Mouse (Mus musculus): ENCODE measurements around the gene Gm47955. TPM values are rescaled to one million over a fixed set of nuclear protein-coding genes. Genes with fewer than 3 reads are reported as not detected.
"Not testable (repeated sequence)": the region's sequence is repeated elsewhere in the genome, so short reads cannot be mapped to it uniquely, and the experiment has no call there.

Gm47955 gene
- polyA plus RNA-seq (2016; fragmentation: Nextera tagmentation; extraction: Ambion mirVana) = not detected in 2 replicates

- no peaks in the 10 kb centered on the region for H3K4me1 ChIP-seq (replicated peaks)
- 0 out of 2 replicates have a peak, but pooled peaks cover 6% of the 10 kb centered on the region for H3K9me3 ChIP-seq (replicated peaks)
- H3K9ac ChIP-seq = no peak within 1 kb of the TSS
- H3K27me3 ChIP-seq (replicated peaks) = no peaks in the 10 kb centered on the region
- no peaks in the 10 kb centered on the region for H3K36me3 ChIP-seq
- no peak within 1 kb of the TSS for H3K4me3 ChIP-seq
- WGBS = 85% methylated on average over 11 of the region's 11 CpGs
- no peak within 1 kb of the TSS for H3K4me2 ChIP-seq
- ATAC-seq (ENCODE audit: insufficient number of reproducible peaks, low FRiP score) = no peak
- H3K27ac ChIP-seq (ENCODE audit: poor library complexity, severe bottlenecking) = no peak within 1 kb of the TSS
These were observed at the start of gene Gm47955 for GRCm38 (mm10) chr1:82959870-82960385. Gm47955 (plus strand) TSS chr1:82960286.

GRCm38 (mm10) chr1:82913025-82913424 is 47.1 kb upstream of the Gm47955 start, which contains the start of gene A030005L19Rik:
A030005L19Rik (plus strand) TSS chr1:82913325.
- WGBS = 86% methylated on average over 3 of the region's 3 CpGs

GRCm38 (mm10) chr1:82913434-82913833 is 46.7 kb upstream of the Gm47955 start:
- not testable (repeated sequence) for H3K4me1 ChIP-seq (replicated peaks); H3K36me3 ChIP-seq; H3K9me3 ChIP-seq (replicated peaks); H3K4me3 ChIP-seq; H3K4me2 ChIP-seq; H3K27ac ChIP-seq (ENCODE audit: poor library complexity, severe bottlenecking); ATAC-seq (ENCODE audit: insufficient number of reproducible peaks, low FRiP score); H3K9ac ChIP-seq; H3K27me3 ChIP-seq (replicated peaks)
- WGBS = 96% methylated on average over 5 of the region's 5 CpGs

More at GRCm38 (mm10) chr1:82913025-82913424, 47.1 kb upstream of the Gm47955 start, which contains the start of gene A030005L19Rik:
- no peak for ATAC-seq (ENCODE audit: insufficient number of reproducible peaks, low FRiP score)
- no peak within 1 kb of the TSS for H3K4me2 ChIP-seq
- H3K4me1 ChIP-seq (replicated peaks) = peaks cover 4% of the 10 kb centered on the region; the same call in 1 of the 2 replicates
- no peaks in the 10 kb centered on the region for H3K27me3 ChIP-seq (replicated peaks)
- no peak within 1 kb of the TSS for H3K4me3 ChIP-seq
- no peak within 1 kb of the TSS for H3K9ac ChIP-seq
- H3K36me3 ChIP-seq = peaks cover 3% of the 10 kb centered on the region; the same call in 1 of the 2 replicates
- no peaks in the 10 kb centered on the region for H3K9me3 ChIP-seq (replicated peaks)
- H3K27ac ChIP-seq (ENCODE audit: poor library complexity, severe bottlenecking) = no peak within 1 kb of the TSS

- Histone ChIP-seq H3K27ac (ENCODE audit: poor library complexity, severe bottlenecking) (no peak within 1 kb of the TSS), H3K27me3 (replicated peaks) (no peaks in the 10 kb centered on the region), H3K36me3 (no peaks in the 10 kb centered on the region), H3K4me3 (no peak within 1 kb of the TSS), H3K9me3 (replicated peaks) (no peaks in the 10 kb centered on the region), H3K4me2 (no peak within 1 kb of the TSS), H3K4me1 (replicated peaks) (no peaks in the 10 kb centered on the region), H3K9ac (no peak within 1 kb of the TSS)
- WGBS = 84% methylated on average over 6 of the region's 6 CpGs
- no peak for ATAC-seq (ENCODE audit: insufficient number of reproducible peaks, low FRiP score)
These were observed 35.4 kb upstream of the Gm47955 start, which contains the start of gene A030014E15Rik for GRCm38 (mm10) chr1:82924650-82925049. A030014E15Rik (plus strand) TSS chr1:82924917.

GRCm38 (mm10) chr1:82930558-82930957 is 29.5 kb upstream of the Gm47955 start:
- not testable (repeated sequence) for H3K4me2 ChIP-seq; ATAC-seq (ENCODE audit: insufficient number of reproducible peaks, low FRiP score); H3K9ac ChIP-seq; H3K4me3 ChIP-seq; H3K27me3 ChIP-seq (replicated peaks); H3K27ac ChIP-seq (ENCODE audit: poor library complexity, severe bottlenecking); H3K36me3 ChIP-seq; H3K4me1 ChIP-seq (replicated peaks)
- WGBS = 85% methylated on average over 3 of the region's 3 CpGs
- H3K9me3 ChIP-seq (replicated peaks) = peaks cover 13% of the 10 kb centered on the region

GRCm38 (mm10) chr1:82931326-82931725 is 28.8 kb upstream of the Gm47955 start, which contains the start of gene Gm6217:
Gm6217 (minus strand) TSS chr1:82931399.
- H3K9me3 ChIP-seq (replicated peaks) = peaks cover 13% of the 10 kb centered on the region
- H3K4me1 ChIP-seq (replicated peaks); H3K4me2 ChIP-seq; H3K36me3 ChIP-seq; H3K27me3 ChIP-seq (replicated peaks); H3K9ac ChIP-seq; ATAC-seq (ENCODE audit: insufficient number of reproducible peaks, low FRiP score); H3K4me3 ChIP-seq; H3K27ac ChIP-seq (ENCODE audit: poor library complexity, severe bottlenecking): not testable (repeated sequence)
- no CpG with 5 or more reads among the region's 6 CpGs for WGBS

GRCm38 (mm10) chr1:82938666-82939065 is 21.4 kb upstream of the Gm47955 start:
- Histone ChIP-seq H3K27me3 (replicated peaks) (no peaks in the 10 kb centered on the region), H3K4me1 (replicated peaks) (no peaks in the 10 kb centered on the region), H3K9ac (no peak overlapping the region)

GRCm38 (mm10) chr1:82942505-82942904 is 17.6 kb upstream of the Gm47955 start:
- H3K4me1 ChIP-seq (replicated peaks); H3K4me3 ChIP-seq; ATAC-seq (ENCODE audit: insufficient number of reproducible peaks, low FRiP score); H3K27me3 ChIP-seq (replicated peaks); H3K9ac ChIP-seq; H3K36me3 ChIP-seq; H3K4me2 ChIP-seq; H3K27ac ChIP-seq (ENCODE audit: poor library complexity, severe bottlenecking): not testable (repeated sequence)
- WGBS = 89% methylated on average over 2 of the region's 2 CpGs
- H3K9me3 ChIP-seq (replicated peaks) = peaks cover 21% of the 10 kb centered on the region

More at GRCm38 (mm10) chr1:82938666-82939065, 21.4 kb upstream of the Gm47955 start:
- Histone ChIP-seq H3K27ac (ENCODE audit: poor library complexity, severe bottlenecking) (no peak overlapping the region), H3K4me3 (no peak overlapping the region), H3K4me2 (no peak overlapping the region), H3K9me3 (replicated peaks) (peaks cover 25% of the 10 kb centered on the region), H3K36me3 (no peaks in the 10 kb centered on the region)
- no peak for ATAC-seq (ENCODE audit: insufficient number of reproducible peaks, low FRiP score)
- WGBS = 91% methylated on average over 5 of the region's 5 CpGs

GRCm38 (mm10) chr1:82943295-82943694 is 16.8 kb upstream of the Gm47955 start, which contains the start of gene A030003K21Rik:
A030003K21Rik (minus strand) TSS chr1:82943388.
- not testable (repeated sequence) for H3K27ac ChIP-seq (ENCODE audit: poor library complexity, severe bottlenecking); H3K36me3 ChIP-seq; H3K9ac ChIP-seq; H3K4me2 ChIP-seq; H3K4me3 ChIP-seq; ATAC-seq (ENCODE audit: insufficient number of reproducible peaks, low FRiP score); H3K4me1 ChIP-seq (replicated peaks); H3K27me3 ChIP-seq (replicated peaks)
- peaks cover 21% of the 10 kb centered on the region for H3K9me3 ChIP-seq (replicated peaks)
- WGBS = no CpG with 5 or more reads among the region's 6 CpGs

- not testable (repeated sequence) for ATAC-seq (ENCODE audit: insufficient number of reproducible peaks, low FRiP score); H3K9ac ChIP-seq; H3K4me3 ChIP-seq; H3K9me3 ChIP-seq (replicated peaks); H3K4me2 ChIP-seq; H3K36me3 ChIP-seq; H3K4me1 ChIP-seq (replicated peaks); H3K27me3 ChIP-seq (replicated peaks); H3K27ac ChIP-seq (ENCODE audit: poor library complexity, severe bottlenecking)
- 67% methylated on average over 1 of the region's 2 CpGs for WGBS
These were observed 14.1 kb upstream of the Gm47955 start for GRCm38 (mm10) chr1:82946029-82946428.

GRCm38 (mm10) chr1:82948601-82949000 is 11.5 kb upstream of the Gm47955 start:
- H3K9ac ChIP-seq = no peak overlapping the region
- WGBS = 93% methylated on average over 2 of the region's 2 CpGs
- H3K36me3 ChIP-seq = no peaks in the 10 kb centered on the region
- no peaks in the 10 kb centered on the region for H3K9me3 ChIP-seq (replicated peaks)
- no peak for ATAC-seq (ENCODE audit: insufficient number of reproducible peaks, low FRiP score)
- H3K4me1 ChIP-seq (replicated peaks) = 0 out of 2 replicates have a peak, but pooled peaks cover 4% of the 10 kb centered on the region
- H3K4me3 ChIP-seq = no peak overlapping the region
- H3K27me3 ChIP-seq (replicated peaks) = no peaks in the 10 kb centered on the region
- no peak overlapping the region for H3K4me2 ChIP-seq
- H3K27ac ChIP-seq (ENCODE audit: poor library complexity, severe bottlenecking) = no peak overlapping the region

- H3K36me3 ChIP-seq; H3K4me2 ChIP-seq; H3K27ac ChIP-seq (ENCODE audit: poor library complexity, severe bottlenecking); H3K9me3 ChIP-seq (replicated peaks); H3K4me3 ChIP-seq; H3K27me3 ChIP-seq (replicated peaks); ATAC-seq (ENCODE audit: insufficient number of reproducible peaks, low FRiP score); H3K4me1 ChIP-seq (replicated peaks); H3K9ac ChIP-seq: not testable (repeated sequence)
These were observed 4.2 kb upstream of the Gm47955 start, which contains the start of gene Gm7544 for GRCm38 (mm10) chr1:82955913-82956312. Gm7544 (minus strand) TSS chr1:82956013.
